Mouse (Mus musculus) spleen, adult 2 months (tissue): ENCODE measurements around the gene Vmn2r43.
"Not testable (repeated sequence)": the region's sequence is repeated elsewhere in the genome, so short reads cannot be mapped to it uniquely, and the experiment has no call there.

Experiments used
- CTCF ChIP-seq: fragments of 200-500 bp; IDR thresholded peaks from 2 replicates; pipeline ENCODE4 v1.5.1; 2011; ENCODE audit warnings: mild to moderate bottlenecking, inconsistent platforms; ENCODE audit not compliant: insufficient read depth, insufficient read length, insufficient replicate concordance; ENCODE audit errors: extremely low read depth
- POLR2A ChIP-seq: fragments of 200-500 bp; IDR thresholded peaks from 2 replicates; pipeline ENCODE4 v1.6.1; 2011; ENCODE audit warnings: low read depth, low read length, inconsistent platforms

- TF ChIP-seq CTCF, POLR2A: not testable (repeated sequence)
These were observed at the start of gene Vmn2r43 for GRCm38 (mm10) chr7:8260499-8260898.
